Mouse (Mus musculus): ENCODE measurements around the gene Hoxc13.

Gene Hoxc13

GRCm38 (mm10) chr15:102921053-102922011 lies at the start of gene Hoxc13:
Gene Hoxc13, plus strand, starts transcription at chr15:102921103.
- no peak for DNase-seq

GRCm38 (mm10) chr15:102885803-102886202 lies 35.1 kb upstream of the Hoxc13 start:
- no peak for DNase-seq

- DNase-seq, result no peak
These were observed 25.8 kb upstream of the Hoxc13 start for GRCm38 (mm10) chr15:102895115-102895514.

GRCm38 (mm10) chr15:102904946-102905345 lies 16.0 kb upstream of the Hoxc13 start:
- DNase-seq, result no peak

GRCm38 (mm10) chr15:102909536-102909935 lies 11.4 kb upstream of the Hoxc13 start:
- DNase-seq, result no peak

GRCm38 (mm10) chr15:102910038-102910437 lies 10.9 kb upstream of the Hoxc13 start:
- DNase-seq, result no peak

GRCm38 (mm10) chr15:102910496-102911095 lies 10.3 kb upstream of the Hoxc13 start:
- no peak for DNase-seq

- no peak for DNase-seq
These were observed 7.8 kb upstream of the Hoxc13 start for GRCm38 (mm10) chr15:102913038-102913585.

- DNase-seq, result no peak
These were observed 2.8 kb upstream of the Hoxc13 start for GRCm38 (mm10) chr15:102917972-102918572.

- no peak for DNase-seq
These were observed 2.2 kb upstream of the Hoxc13 start for GRCm38 (mm10) chr15:102918611-102919265.

GRCm38 (mm10) chr15:102919336-102920180 lies 1.3 kb upstream of the Hoxc13 start:
- DNase-seq, result no peak

- DNase-seq, result no peak
These were observed 284 bp upstream of the Hoxc13 start for GRCm38 (mm10) chr15:102920619-102921018.

- no peak for DNase-seq
These were observed 1.1 kb downstream of the Hoxc13 start for GRCm38 (mm10) chr15:102922012-102922362.

- DNase-seq, result no peak
These were observed 2.0 kb downstream of the Hoxc13 start for GRCm38 (mm10) chr15:102922636-102923500.

- no peak for DNase-seq
These were observed 6.2 kb downstream of the Hoxc13 start for GRCm38 (mm10) chr15:102927032-102927645.

- DNase-seq, result no peak
These were observed 10.9 kb downstream of the Hoxc13 start for GRCm38 (mm10) chr15:102931706-102932358.

GRCm38 (mm10) chr15:102934438-102934837 lies 13.5 kb downstream of the Hoxc13 start:
- no peak for DNase-seq

- no peak for DNase-seq
These were observed 14.0 kb downstream of the Hoxc13 start for GRCm38 (mm10) chr15:102934897-102935296.

- no peak for DNase-seq
These were observed 15.5 kb downstream of the Hoxc13 start, which contains the start of gene Hoxc12 for GRCm38 (mm10) chr15:102936279-102936972. Gene Hoxc12, plus strand, starts transcription at chr15:102936757.
